Mouse (Mus musculus): ENCODE measurements at regions not wholly inside any gene's neighbourhood (a gene's known extent, or its start where the extent isn't known, plus 50 kb on each side); places are given as distances from the start of the nearest gene placed in this dataset.

DNA sequence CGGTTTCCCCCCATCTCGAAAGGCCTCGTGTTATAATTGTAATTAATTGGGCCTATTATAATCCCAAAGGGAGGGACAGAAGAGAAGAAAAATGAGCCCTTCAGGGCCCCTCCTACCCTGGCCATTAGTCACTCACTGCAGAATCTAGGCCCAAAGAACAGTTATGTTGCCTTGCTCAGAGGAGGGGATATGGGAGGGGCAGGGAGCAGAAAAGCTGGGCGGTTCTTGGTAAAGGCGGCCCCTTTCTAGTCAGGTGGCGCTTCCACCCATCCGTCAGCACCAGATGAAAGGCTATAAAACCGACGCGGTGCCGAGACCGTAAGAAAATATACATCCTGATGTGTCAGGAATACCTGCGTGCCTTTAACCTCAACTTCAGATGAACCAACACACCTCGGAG is 350.9 kb upstream of the Zfp703 start:
- Histone ChIP-seq H3K4me3 (replicated peaks in 1 of 3; ENCODE audit: low read depth in 2 of 3, low read length in 2 of 3, poor library complexity in 1 of 3) (no peak overlapping the region), H3K9me3 (replicated peaks; ENCODE audit: low read length) (no peaks in the 10 kb centered on the region), H3K9ac (ENCODE audit: insufficient read depth, low read depth) (no peak overlapping the region), H3K79me2 (replicated peaks; ENCODE audit: control insufficient read depth, extremely low read depth, insufficient read depth, poor library complexity, severe bottlenecking) (no peaks in the 10 kb centered on the region), H3K4me1 (ENCODE audit: control insufficient read depth in 1 of 2, insufficient read depth in 2 of 2) (peaks cover 0 to 13% of the 10 kb centered on the region in 2 experiments; a peak in 2 of 4 replicates), H3K36me3 (replicated peaks in 1 of 2; ENCODE audit: control insufficient read depth in 1 of 2, insufficient read depth in 1 of 2, low read length in 1 of 2) (no peaks in the 10 kb centered on the region), H3K27ac (ENCODE audit: insufficient read depth, low read depth) (no peak overlapping the region), H3K4me2 (ENCODE audit: insufficient read depth, low read depth, poor library complexity, severe bottlenecking) (no peak overlapping the region), H3K27me3 (replicated peaks) (no peaks in the 10 kb centered on the region)
- in situ Hi-C loops (cut with MboI; ENCODE audit: low pct_ligation_motif_present, low pct_unique_long_range_greater_than_20kb, low sequenced_read_pairs) (no loop called here), dilution Hi-C loops (cut with MboI; ENCODE audit: extremely low pct_ligation_motif_present, extremely low pct_unique_long_range_greater_than_20kb, low sequenced_read_pairs) (no loop called here)
- no peak for DNase-seq (ENCODE audit: extremely low read depth)
- no peak for TF ChIP-seq EP300 (IDR thresholded peaks at IDR 0.05; ENCODE audit: low read length)
- no peak for TF ChIP-seq ZNF384 (IDR thresholded peaks at IDR 0.05; ENCODE audit: low read depth, low read length)
- TF ChIP-seq MYC (IDR thresholded peaks at IDR 0.05; ENCODE audit: low read depth, low read length): no peak
- no peak for TF ChIP-seq MAZ (IDR thresholded peaks at IDR 0.05; ENCODE audit: low read depth, low read length)
- TF ChIP-seq GABPA (IDR thresholded peaks at IDR 0.05; ENCODE audit: insufficient replicate concordance, low read depth, low read length): no peak
- TF ChIP-seq RAD21 (IDR thresholded peaks at IDR 0.05; ENCODE audit: low read depth, low read length): no peak

DNA sequence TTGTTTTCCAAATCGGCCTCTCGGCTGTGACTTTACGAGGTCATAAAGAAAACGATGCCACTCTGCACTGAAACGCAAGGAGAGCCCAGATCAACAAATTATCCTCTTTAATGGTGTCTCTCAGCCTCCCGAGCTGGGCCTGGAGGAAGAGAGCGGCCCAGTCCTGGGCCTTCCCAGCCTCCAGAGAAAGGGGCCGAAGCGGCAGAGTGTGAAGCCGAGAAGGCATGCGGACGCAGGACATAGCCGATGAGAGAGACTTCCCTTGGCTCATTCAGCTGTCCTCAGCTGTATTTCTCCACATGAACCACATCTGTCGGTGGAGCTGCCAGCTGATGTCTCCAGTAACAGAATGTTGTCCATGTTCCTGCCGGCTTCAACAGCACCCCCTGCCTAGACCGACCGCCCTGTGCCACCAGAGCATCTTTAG is 350.5 kb upstream of the Zfp703 start:
- H3K79me2 ChIP-seq (replicated peaks; ENCODE audit: control insufficient read depth, extremely low read depth, insufficient read depth, poor library complexity, severe bottlenecking): no peaks in the 10 kb centered on the region
- H3K9ac ChIP-seq (ENCODE audit: insufficient read depth, low read depth): no peak overlapping the region
- no peak for TF ChIP-seq NRF1 (IDR thresholded peaks at IDR 0.05; ENCODE audit: low read depth, low read length)
- no peak for TF ChIP-seq GABPA (IDR thresholded peaks at IDR 0.05; ENCODE audit: insufficient replicate concordance, low read depth, low read length)
- TF ChIP-seq PAX5 (IDR thresholded peaks at IDR 0.05; ENCODE audit: low read length): no peak
- no peaks in the 10 kb centered on the region for H3K27me3 ChIP-seq (replicated peaks)
- dilution Hi-C loops (cut with MboI; ENCODE audit: extremely low pct_ligation_motif_present, extremely low pct_unique_long_range_greater_than_20kb, low sequenced_read_pairs): no loop called here
- in situ Hi-C loops (cut with MboI; ENCODE audit: low pct_ligation_motif_present, low pct_unique_long_range_greater_than_20kb, low sequenced_read_pairs): no loop called here
- no peak for DNase-seq (ENCODE audit: extremely low read depth)
- no peak overlapping the region for H3K27ac ChIP-seq (ENCODE audit: insufficient read depth, low read depth)
- H3K36me3 ChIP-seq (replicated peaks in 1 of 2; ENCODE audit: control insufficient read depth in 1 of 2, insufficient read depth in 1 of 2, low read length in 1 of 2): no peaks in the 10 kb centered on the region
- H3K4me3 ChIP-seq (replicated peaks in 1 of 3; ENCODE audit: low read depth in 2 of 3, low read length in 2 of 3, poor library complexity in 1 of 3): no peak overlapping the region
- no peaks in the 10 kb centered on the region for H3K9me3 ChIP-seq (replicated peaks; ENCODE audit: low read length)
- no peak overlapping the region for H3K4me2 ChIP-seq (ENCODE audit: insufficient read depth, low read depth, poor library complexity, severe bottlenecking)
- H3K4me1 ChIP-seq (ENCODE audit: control insufficient read depth in 1 of 2, insufficient read depth in 2 of 2): peaks cover 0 to 14% of the 10 kb centered on the region in 2 experiments; a peak in 2 of 4 replicates

DNA sequence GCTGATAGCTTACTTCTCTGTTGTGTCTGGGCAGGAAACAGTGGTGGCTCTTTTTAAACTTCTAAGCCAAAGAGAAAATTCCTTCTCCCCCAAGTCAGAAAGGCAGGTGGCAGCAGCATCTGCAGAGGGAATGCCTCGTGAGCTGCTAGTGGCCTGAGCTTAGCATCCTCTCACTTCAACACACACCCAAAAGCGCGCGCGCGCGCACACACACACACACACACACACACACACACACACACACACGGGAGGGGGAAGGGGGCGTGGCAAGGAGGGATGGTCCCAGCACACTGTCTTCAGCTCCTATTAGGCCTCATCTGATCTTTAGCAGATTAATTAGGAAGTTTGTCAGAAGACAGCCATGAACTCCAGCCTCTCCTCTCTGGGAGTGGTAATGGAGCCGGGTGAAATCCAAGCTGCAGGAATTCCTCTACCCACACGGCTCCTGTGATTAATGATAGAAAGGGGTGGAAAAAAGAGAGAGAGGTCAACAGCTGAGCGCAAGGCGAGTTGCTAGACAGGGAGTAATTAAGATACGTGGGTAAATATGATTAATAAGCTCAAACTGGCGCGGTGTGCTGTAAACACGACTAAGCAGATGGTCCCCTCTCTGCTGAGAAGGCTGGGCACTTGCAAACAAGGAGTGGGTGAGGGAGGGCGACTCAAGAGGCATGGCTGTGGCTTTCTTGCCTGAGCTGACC is 349.8 kb upstream of the Zfp703 start:
- in situ Hi-C loops (cut with MboI; ENCODE audit: low pct_ligation_motif_present, low pct_unique_long_range_greater_than_20kb, low sequenced_read_pairs) (no loop called here), dilution Hi-C loops (cut with MboI; ENCODE audit: extremely low pct_ligation_motif_present, extremely low pct_unique_long_range_greater_than_20kb, low sequenced_read_pairs) (no loop called here)
- H3K4me1 ChIP-seq (ENCODE audit: control insufficient read depth in 1 of 2, insufficient read depth in 2 of 2): peaks cover 0 to 14% of the 10 kb centered on the region in 2 experiments; a peak in 2 of 4 replicates
- H3K27me3 ChIP-seq (replicated peaks): no peaks in the 10 kb centered on the region
- H3K4me3 ChIP-seq (replicated peaks in 1 of 3; ENCODE audit: low read depth in 2 of 3, low read length in 2 of 3, poor library complexity in 1 of 3): no peak overlapping the region
- no peak overlapping the region for H3K27ac ChIP-seq (ENCODE audit: insufficient read depth, low read depth)
- no peak overlapping the region for H3K9ac ChIP-seq (ENCODE audit: insufficient read depth, low read depth)
- H3K4me2 ChIP-seq (ENCODE audit: insufficient read depth, low read depth, poor library complexity, severe bottlenecking): no peak overlapping the region
- H3K9me3 ChIP-seq (replicated peaks; ENCODE audit: low read length): no peaks in the 10 kb centered on the region
- DNase-seq (ENCODE audit: extremely low read depth): no peak
- no peaks in the 10 kb centered on the region for H3K79me2 ChIP-seq (replicated peaks; ENCODE audit: control insufficient read depth, extremely low read depth, insufficient read depth, poor library complexity, severe bottlenecking)
- TF ChIP-seq USF2 (conservative IDR thresholded peaks at IDR 0.05; ENCODE audit: low read depth, low read length) (no peak), POLR2AphosphoS2 (IDR thresholded peaks at IDR 0.05; ENCODE audit: low read depth, low read length) (no peak), MYC (IDR thresholded peaks at IDR 0.05; ENCODE audit: low read depth, low read length) (no peak), E2F4 (IDR thresholded peaks at IDR 0.05; ENCODE audit: insufficient replicate concordance, low read depth, low read length) (no peak), RAD21 (IDR thresholded peaks at IDR 0.05; ENCODE audit: low read depth, low read length) (no peak), ELF1 (IDR thresholded peaks at IDR 0.05; ENCODE audit: low read depth, low read length) (no peak), JUN (IDR thresholded peaks at IDR 0.05; ENCODE audit: insufficient read depth, low read depth, low read length) (no peak), SIN3A (IDR thresholded peaks at IDR 0.05; ENCODE audit: low read length) (no peak), USF1 (IDR thresholded peaks at IDR 0.05; ENCODE audit: low read depth, low read length) (no peak), UBTF (IDR thresholded peaks at IDR 0.05; ENCODE audit: low read depth, low read length) (no peak), TBP (conservative IDR thresholded peaks at IDR 0.05; ENCODE audit: low read depth, low read length) (no peak), BHLHE40 (IDR thresholded peaks at IDR 0.05; ENCODE audit: low read depth, low read length) (no peak), CTCF (conservative IDR thresholded peaks at IDR 0.05 in 1 of 2, IDR thresholded peaks at IDR 0.05 in 1 of 2; ENCODE audit: low read depth in 2 of 2, low read length in 2 of 2) (no peak), MXI1 (IDR thresholded peaks at IDR 0.05; ENCODE audit: low read depth, low read length) (no peak), JUND (conservative IDR thresholded peaks at IDR 0.05; ENCODE audit: low read depth, low read length) (no peak)
- H3K36me3 ChIP-seq (replicated peaks in 1 of 2; ENCODE audit: control insufficient read depth in 1 of 2, insufficient read depth in 1 of 2, low read length in 1 of 2): no peaks in the 10 kb centered on the region
